Mouse (Mus musculus) ZHBTc4 (cell line): ENCODE data around the gene Dlx6.

Source experiments
- DNase-seq: peaks from one replicate; pipeline ENCODE4 v3.0.0-alpha.2; 2011; ENCODE audit warnings: low read depth, low spot score

The Dlx6 gene

GRCm38 (mm10) chr6:6863160-6863870, at the start of gene Dlx6:
Dlx6 (plus strand) TSS chr6:6863334.
- DNase-seq: peak; percentile 84

GRCm38 (mm10) chr6:6816821-6817220, 46.3 kb upstream of the Dlx6 start:
- no peak for DNase-seq

DNA sequence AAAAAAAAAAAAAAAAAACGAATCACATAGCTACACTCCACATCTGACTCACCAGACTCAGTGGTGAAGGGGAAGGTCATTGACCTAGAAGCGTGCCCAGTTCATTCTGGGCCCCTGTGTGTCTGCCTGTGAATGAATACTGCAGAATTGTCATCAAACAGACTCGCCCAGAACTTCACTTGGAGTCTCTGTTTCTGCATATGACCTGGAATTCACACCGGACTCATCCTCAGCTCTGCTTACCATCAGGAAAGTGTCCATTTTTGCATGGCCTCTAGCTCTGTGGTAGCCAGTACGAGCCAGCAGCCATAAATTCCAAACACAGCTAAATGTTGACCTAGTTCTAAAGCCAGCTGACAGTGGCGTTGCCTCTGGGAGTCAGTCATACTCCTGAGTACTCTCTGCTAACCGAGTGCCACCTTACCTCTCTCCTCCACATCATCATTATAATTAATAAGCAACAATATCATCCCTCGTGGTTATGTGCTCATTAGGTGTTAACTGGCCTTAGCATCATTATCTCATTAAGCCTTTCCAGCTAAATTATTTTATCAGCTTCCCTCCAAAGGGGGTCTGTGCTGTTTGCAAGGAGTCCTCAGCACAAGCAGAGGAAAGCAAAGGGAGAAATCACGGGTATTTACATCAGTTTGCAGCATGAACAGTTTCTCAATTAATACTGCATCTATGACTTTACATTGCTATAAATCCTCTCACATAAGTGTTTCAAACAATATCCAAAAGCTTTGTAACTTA, 44.9 kb upstream of the Dlx6 start:
- DNase-seq: no peak

GRCm38 (mm10) chr6:6819134-6819533, 44.0 kb upstream of the Dlx6 start:
- no peak for DNase-seq

DNA sequence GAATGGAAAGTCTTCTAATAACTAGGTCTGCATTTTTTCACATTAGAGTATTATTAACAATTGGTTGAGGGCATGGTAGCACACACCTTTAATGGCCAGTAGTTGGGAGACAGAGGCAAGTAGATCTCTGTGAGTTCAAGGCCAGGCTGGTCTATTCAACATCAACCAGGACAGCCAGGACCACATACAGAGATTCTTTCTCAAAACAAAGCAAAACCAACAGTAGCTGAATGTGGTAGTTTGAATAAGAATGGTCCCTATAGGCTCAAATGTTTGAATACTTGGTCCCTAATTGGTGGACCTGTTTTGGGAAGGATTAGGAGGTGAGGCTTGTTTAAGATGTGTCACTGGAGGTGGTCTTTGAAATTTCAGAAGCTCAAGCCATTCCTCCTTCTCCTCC, 37.8 kb upstream of the Dlx6 start:
- DNase-seq: peak; percentile 43

DNA sequence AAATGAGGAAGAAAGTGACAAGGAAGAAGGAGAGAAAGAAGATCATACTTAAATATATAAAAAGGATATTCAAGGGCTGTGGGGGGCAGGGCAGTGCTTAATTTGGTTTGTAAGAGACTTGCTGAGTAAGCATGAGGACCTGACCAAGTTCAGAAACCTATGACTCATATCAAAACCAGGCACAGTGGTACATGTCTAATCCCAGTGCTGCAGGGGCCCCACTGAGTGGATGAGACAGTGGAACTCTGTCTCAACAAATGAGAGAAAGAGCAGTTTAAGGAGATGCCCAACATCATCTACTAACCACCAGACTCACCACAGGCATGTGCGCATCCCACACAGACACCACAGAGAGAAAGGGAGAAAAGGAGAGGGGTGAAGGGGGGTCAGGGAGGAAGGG, 36.3 kb upstream of the Dlx6 start:
- no peak for DNase-seq

DNA sequence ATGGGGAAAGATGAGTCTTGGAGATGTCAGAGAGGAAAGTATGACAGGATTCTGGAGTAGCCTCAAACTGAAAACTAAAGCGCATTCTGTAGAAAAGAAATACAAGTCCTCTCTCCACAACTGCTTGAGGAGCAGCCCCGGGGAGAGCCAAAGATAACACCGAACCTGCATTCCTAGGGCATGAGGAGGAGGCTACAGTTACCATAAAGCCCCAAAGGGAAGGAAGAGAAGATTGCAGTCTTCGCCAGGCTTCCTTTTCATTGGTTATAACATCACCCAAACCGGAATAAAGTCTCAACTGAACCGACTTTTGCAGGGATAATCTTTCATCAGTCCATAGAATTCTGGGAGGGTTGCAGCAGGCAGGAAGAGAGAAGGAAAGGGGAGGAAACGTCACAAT, 32.7 kb upstream of the Dlx6 start:
- DNase-seq: no peak

DNA sequence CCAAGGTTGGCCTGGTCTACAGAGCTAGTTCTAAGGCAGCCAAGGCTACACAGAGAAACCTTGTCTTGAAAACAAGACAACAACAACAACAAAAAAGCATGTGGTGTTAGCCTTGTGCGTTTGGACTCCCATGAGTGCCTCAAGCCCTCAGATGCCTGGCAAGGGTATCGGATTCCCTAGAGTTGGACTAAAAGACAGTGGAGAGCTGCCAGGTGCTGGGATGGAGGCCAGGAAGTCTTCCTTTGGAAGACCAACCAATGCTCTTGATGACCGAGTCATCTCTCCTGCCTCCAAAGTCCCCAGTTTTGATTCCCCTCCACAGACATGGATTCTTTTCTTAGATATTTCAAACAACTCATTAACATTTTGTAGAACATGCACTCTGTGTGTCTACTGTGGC, 29.8 kb upstream of the Dlx6 start:
- no peak for DNase-seq

- no peak for DNase-seq
Measured at GRCm38 (mm10) chr6:6848541-6848940, 14.6 kb upstream of the Dlx6 start.

GRCm38 (mm10) chr6:6849744-6850143, 13.4 kb upstream of the Dlx6 start:
- DNase-seq: no peak

GRCm38 (mm10) chr6:6850324-6851060, 12.6 kb upstream of the Dlx6 start:
- DNase-seq: no peak

GRCm38 (mm10) chr6:6851166-6851565, 12.0 kb upstream of the Dlx6 start:
- DNase-seq: no peak

DNA sequence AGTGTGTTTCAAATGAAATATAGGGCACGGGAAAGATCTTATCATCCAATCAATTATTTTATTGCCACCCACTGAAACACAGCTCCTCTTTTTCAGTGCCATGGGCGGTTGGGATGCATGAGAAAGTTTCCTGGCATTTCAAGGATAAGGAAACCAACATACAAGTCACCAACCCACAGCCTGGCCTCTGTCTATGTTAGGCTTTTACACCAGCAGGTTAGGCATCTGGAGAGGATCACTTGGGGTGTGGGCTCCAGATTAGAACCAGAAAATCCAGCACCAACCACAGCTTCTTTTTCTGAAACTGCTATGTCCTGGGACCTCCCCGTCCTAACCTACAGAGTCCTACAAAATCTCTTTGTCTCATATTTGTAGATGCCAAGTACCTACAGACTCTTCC, 10.2 kb upstream of the Dlx6 start:
- DNase-seq: no peak

- no peak for DNase-seq
Measured at GRCm38 (mm10) chr6:6854176-6854575, 9.0 kb upstream of the Dlx6 start.

DNA sequence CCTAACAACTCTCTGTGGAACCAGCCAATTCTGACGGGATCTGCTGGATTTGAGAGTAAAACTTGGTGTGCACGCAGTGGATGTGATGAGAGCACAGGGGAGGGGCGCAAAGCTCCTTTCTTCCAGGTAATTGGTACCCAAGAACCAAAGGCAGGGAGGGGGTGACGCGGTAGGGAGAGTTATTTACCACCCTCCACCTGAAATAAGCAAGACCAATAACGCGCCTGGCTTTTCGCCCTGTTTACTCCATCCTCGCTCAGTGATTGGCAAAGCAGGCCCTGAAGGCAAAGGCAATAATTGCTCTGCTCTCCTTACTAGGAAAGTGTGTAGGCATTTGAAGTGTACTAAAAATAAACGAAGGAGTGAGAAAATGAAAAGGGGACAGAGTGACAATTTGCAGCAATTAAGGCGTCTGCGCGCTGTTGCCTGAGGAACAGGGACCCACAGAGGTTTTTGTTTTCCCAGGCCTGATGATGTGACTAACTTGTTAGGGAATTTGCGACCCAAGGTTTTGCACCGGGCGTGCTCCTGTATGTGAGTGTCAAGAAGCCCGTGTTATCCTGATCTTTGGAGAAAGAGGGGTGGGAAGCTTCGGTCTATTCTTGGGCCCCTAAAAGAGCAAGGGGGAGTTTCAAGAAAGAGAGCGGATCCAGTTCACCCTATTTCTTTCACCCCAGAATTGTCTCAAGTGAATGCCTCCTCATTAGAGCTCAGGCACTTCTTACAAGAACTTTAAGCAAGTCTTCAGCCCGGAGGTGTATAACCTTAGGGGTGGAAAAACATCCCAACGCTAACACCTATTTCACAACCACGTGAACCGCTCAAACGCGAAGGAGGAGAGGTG, 8.0 kb upstream of the Dlx6 start:
- DNase-seq: no peak

- DNase-seq: no peak
Measured at GRCm38 (mm10) chr6:6855746-6856185, 7.4 kb upstream of the Dlx6 start.

DNA sequence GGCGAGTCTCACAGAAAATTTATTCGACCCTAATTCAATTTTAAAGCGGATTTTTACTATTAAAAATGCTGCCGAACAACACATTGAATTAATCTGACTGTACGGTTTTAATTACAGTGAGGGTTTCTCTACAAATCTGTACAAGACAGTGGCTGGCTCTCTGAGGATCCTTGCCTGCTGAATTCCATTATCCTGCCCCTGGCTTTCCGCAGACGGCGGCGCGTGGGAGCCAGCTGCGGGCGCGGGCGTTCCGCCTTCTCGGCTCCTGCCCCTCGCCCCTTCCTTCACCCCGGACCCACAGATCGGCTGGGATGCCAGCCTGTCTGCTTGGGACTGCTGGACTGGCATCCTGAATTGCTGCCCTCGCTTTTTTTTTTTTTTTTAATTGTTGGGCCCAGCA, 6.8 kb upstream of the Dlx6 start:
- DNase-seq: no peak

GRCm38 (mm10) chr6:6856881-6857280, 6.3 kb upstream of the Dlx6 start:
- DNase-seq: no peak

GRCm38 (mm10) chr6:6857766-6858165, 5.4 kb upstream of the Dlx6 start:
- DNase-seq: no peak

GRCm38 (mm10) chr6:6858571-6858970, 4.6 kb upstream of the Dlx6 start:
- no peak for DNase-seq

GRCm38 (mm10) chr6:6859111-6859949, 3.8 kb upstream of the Dlx6 start:
- peak; percentile 70 for DNase-seq
